Mouse (Mus musculus): ENCODE measurements at regions not wholly inside any gene's neighbourhood (a gene's known extent, or its start where the extent isn't known, plus 50 kb on each side); places are given as distances from the start of the nearest gene placed in this dataset.
A peak's percentile ranks its signal among the peaks of the same experiment; 100 is the strongest.

DNA sequence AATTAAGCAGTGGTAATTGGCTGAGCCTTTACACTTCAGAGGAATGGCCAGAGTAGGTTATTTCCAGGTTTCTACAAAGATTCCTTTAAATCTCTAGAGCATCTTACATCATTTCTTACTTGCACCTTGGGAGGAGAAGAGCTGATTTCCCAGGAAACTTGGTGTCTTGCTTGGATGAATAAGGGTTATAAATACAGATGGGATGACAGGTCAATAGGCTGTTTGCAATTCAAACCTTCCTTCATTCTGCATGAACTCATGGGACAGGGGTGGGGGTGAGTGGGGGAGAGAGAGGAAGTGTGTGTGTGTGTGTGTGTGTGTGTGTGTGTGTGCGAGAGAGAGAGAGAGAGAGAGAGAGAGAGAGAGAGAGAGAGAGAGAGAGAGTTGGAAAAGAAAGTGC, 186.4 kb upstream of the Tmpo start:
- dilution Hi-C loops (cut with MboI; ENCODE audit: extremely low pct_ligation_motif_present, extremely low pct_unique_long_range_greater_than_20kb, low sequenced_read_pairs) (no loop called here), in situ Hi-C loops (cut with MboI; ENCODE audit: low pct_ligation_motif_present, low pct_unique_long_range_greater_than_20kb, low sequenced_read_pairs) (no loop called here)

DNA sequence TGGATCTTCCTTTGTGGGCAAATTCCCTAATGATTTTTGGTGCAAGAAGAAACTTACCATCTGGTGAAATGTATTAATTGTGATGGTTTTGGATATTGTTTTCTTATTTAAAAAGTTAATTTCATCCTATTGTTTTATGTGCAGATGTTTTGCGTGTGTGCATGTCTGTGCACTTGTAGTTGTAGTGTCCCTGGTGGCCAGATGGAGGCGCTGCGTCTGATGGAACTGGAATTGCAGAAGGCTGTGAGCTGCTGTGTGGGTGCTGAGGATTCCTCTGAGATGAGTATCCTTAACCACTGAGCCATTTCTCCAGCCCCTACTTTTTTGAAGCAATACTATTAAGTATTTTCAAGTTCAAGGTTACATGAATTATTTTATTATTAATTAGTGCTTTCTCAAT, 181.5 kb upstream of the Tmpo start:
- no peaks in the 10 kb centered on the region for H3K27me3 ChIP-seq (replicated peaks)
- peak; percentile 12 for DNase-seq (ENCODE audit: extremely low read depth)
- H3K4me2 ChIP-seq (ENCODE audit: insufficient read depth, low read depth, poor library complexity, severe bottlenecking) = no peak overlapping the region
- H3K9ac ChIP-seq (ENCODE audit: insufficient read depth, low read depth) = no peak overlapping the region
- H3K4me3 ChIP-seq (replicated peaks in 1 of 3; ENCODE audit: low read depth in 2 of 3, low read length in 2 of 3, poor library complexity in 1 of 3) = no peak overlapping the region
- H3K79me2 ChIP-seq (replicated peaks; ENCODE audit: control insufficient read depth, extremely low read depth, insufficient read depth, poor library complexity, severe bottlenecking) = no peaks in the 10 kb centered on the region
- no peaks in the 10 kb centered on the region for H3K9me3 ChIP-seq (replicated peaks; ENCODE audit: low read length)
- H3K36me3 ChIP-seq (replicated peaks in 1 of 2; ENCODE audit: control insufficient read depth in 1 of 2, insufficient read depth in 1 of 2, low read length in 1 of 2) = no peaks in the 10 kb centered on the region
- dilution Hi-C loops (cut with MboI; ENCODE audit: extremely low pct_ligation_motif_present, extremely low pct_unique_long_range_greater_than_20kb, low sequenced_read_pairs) (no loop called here), in situ Hi-C loops (cut with MboI; ENCODE audit: low pct_ligation_motif_present, low pct_unique_long_range_greater_than_20kb, low sequenced_read_pairs) (no loop called here)
- H3K27ac ChIP-seq (ENCODE audit: insufficient read depth, low read depth) = no peak overlapping the region
- H3K4me1 ChIP-seq (ENCODE audit: control insufficient read depth in 1 of 2, insufficient read depth in 2 of 2) = peaks cover 0 to 2% of the 10 kb centered on the region in 2 experiments; a peak in 1 of 4 replicates
- TF ChIP-seq PAX5 (IDR thresholded peaks at IDR 0.05; ENCODE audit: low read length) = no peak
- no peak for TF ChIP-seq ELF1 (IDR thresholded peaks at IDR 0.05; ENCODE audit: low read depth, low read length)
- peak in 1 of 2 experiments; percentile 51; a peak in 3 of 4 replicates for TF ChIP-seq CTCF (conservative IDR thresholded peaks at IDR 0.05 in 1 of 2, IDR thresholded peaks at IDR 0.05 in 1 of 2; ENCODE audit: low read depth in 2 of 2, low read length in 2 of 2)

More for the DNA sequence above, 186.4 kb upstream of the Tmpo start:
- Histone ChIP-seq H3K4me2 (ENCODE audit: insufficient read depth, low read depth, poor library complexity, severe bottlenecking) (no peak overlapping the region), H3K27ac (ENCODE audit: insufficient read depth, low read depth) (no peak overlapping the region), H3K9me3 (replicated peaks; ENCODE audit: low read length) (no peaks in the 10 kb centered on the region), H3K9ac (ENCODE audit: insufficient read depth, low read depth) (no peak overlapping the region), H3K27me3 (replicated peaks) (no peaks in the 10 kb centered on the region), H3K36me3 (replicated peaks in 1 of 2; ENCODE audit: control insufficient read depth in 1 of 2, insufficient read depth in 1 of 2, low read length in 1 of 2) (no peaks in the 10 kb centered on the region), H3K4me3 (replicated peaks in 1 of 3; ENCODE audit: low read depth in 2 of 3, low read length in 2 of 3, poor library complexity in 1 of 3) (no peak overlapping the region), H3K4me1 (ENCODE audit: control insufficient read depth in 1 of 2, insufficient read depth in 2 of 2) (no peaks in the 10 kb centered on the region), H3K79me2 (replicated peaks; ENCODE audit: control insufficient read depth, extremely low read depth, insufficient read depth, poor library complexity, severe bottlenecking) (no peaks in the 10 kb centered on the region)
- TF ChIP-seq JUN (IDR thresholded peaks at IDR 0.05; ENCODE audit: insufficient read depth, low read depth, low read length) (no peak), MAX (IDR thresholded peaks at IDR 0.05; ENCODE audit: low read length) (no peak), CTCF (conservative IDR thresholded peaks at IDR 0.05 in 1 of 2, IDR thresholded peaks at IDR 0.05 in 1 of 2; ENCODE audit: low read depth in 2 of 2, low read length in 2 of 2) (no peak), NELFE (IDR thresholded peaks at IDR 0.05; ENCODE audit: low read depth, low read length) (no peak), GABPA (IDR thresholded peaks at IDR 0.05; ENCODE audit: insufficient replicate concordance, low read depth, low read length) (no peak), ETS1 (conservative IDR thresholded peaks at IDR 0.05; ENCODE audit: low read depth, low read length) (no peak), MAZ (IDR thresholded peaks at IDR 0.05; ENCODE audit: low read depth, low read length) (no peak), MYC (IDR thresholded peaks at IDR 0.05; ENCODE audit: low read depth, low read length) (no peak)
- DNase-seq (ENCODE audit: extremely low read depth) = no peak

DNA sequence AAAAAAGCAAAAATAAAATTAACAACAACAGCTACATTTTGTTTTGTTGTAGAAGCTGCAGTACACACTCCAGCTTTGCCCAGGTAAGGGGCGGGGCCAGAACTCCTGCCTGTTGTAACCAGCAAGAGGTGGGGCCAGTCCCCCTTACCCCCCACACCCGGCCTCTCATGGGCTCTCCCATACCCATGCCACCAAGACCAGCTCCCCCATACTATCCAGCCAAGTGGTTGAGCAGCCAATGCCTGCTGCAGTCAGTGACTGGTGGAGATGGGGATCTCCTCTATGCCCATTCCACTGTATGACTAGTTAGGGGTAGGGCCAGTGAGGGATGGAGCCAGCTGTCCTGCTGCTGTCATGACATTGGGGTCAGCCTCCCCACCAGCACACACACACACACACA, 180.5 kb upstream of the Tmpo start:
- Histone ChIP-seq H3K4me1 (ENCODE audit: control insufficient read depth in 1 of 2, insufficient read depth in 2 of 2) (peaks cover 0 to 2% of the 10 kb centered on the region in 2 experiments; a peak in 1 of 4 replicates), H3K9ac (ENCODE audit: insufficient read depth, low read depth) (no peak overlapping the region), H3K79me2 (replicated peaks; ENCODE audit: control insufficient read depth, extremely low read depth, insufficient read depth, poor library complexity, severe bottlenecking) (no peaks in the 10 kb centered on the region), H3K4me3 (replicated peaks in 1 of 3; ENCODE audit: low read depth in 2 of 3, low read length in 2 of 3, poor library complexity in 1 of 3) (no peak overlapping the region), H3K9me3 (replicated peaks; ENCODE audit: low read length) (no peaks in the 10 kb centered on the region), H3K36me3 (replicated peaks in 1 of 2; ENCODE audit: control insufficient read depth in 1 of 2, insufficient read depth in 1 of 2, low read length in 1 of 2) (no peaks in the 10 kb centered on the region), H3K27me3 (replicated peaks) (no peaks in the 10 kb centered on the region), H3K4me2 (ENCODE audit: insufficient read depth, low read depth, poor library complexity, severe bottlenecking) (no peak overlapping the region), H3K27ac (ENCODE audit: insufficient read depth, low read depth) (no peak overlapping the region)
- TF ChIP-seq NRF1 (IDR thresholded peaks at IDR 0.05; ENCODE audit: low read depth, low read length) (no peak), NELFE (IDR thresholded peaks at IDR 0.05; ENCODE audit: low read depth, low read length) (no peak), ZC3H11A (IDR thresholded peaks at IDR 0.05; ENCODE audit: low read depth, low read length) (no peak), PAX5 (IDR thresholded peaks at IDR 0.05; ENCODE audit: low read length) (no peak), POLR2A (IDR thresholded peaks at IDR 0.05; ENCODE audit: low read depth, low read length) (no peak), CHD1 (IDR thresholded peaks at IDR 0.05; ENCODE audit: low read depth, low read length) (no peak), MXI1 (IDR thresholded peaks at IDR 0.05; ENCODE audit: low read depth, low read length) (no peak), ETS1 (conservative IDR thresholded peaks at IDR 0.05; ENCODE audit: low read depth, low read length) (no peak), KAT2A (IDR thresholded peaks at IDR 0.05; ENCODE audit: insufficient replicate concordance, low read length) (no peak), GABPA (IDR thresholded peaks at IDR 0.05; ENCODE audit: insufficient replicate concordance, low read depth, low read length) (no peak), RCOR1 (conservative IDR thresholded peaks at IDR 0.05; ENCODE audit: low read depth, low read length) (no peak), ELF1 (IDR thresholded peaks at IDR 0.05; ENCODE audit: low read depth, low read length) (no peak)
- dilution Hi-C loops (cut with MboI; ENCODE audit: extremely low pct_ligation_motif_present, extremely low pct_unique_long_range_greater_than_20kb, low sequenced_read_pairs) = no loop called here
- DNase-seq (ENCODE audit: extremely low read depth) = no peak
- in situ Hi-C loops (cut with MboI; ENCODE audit: low pct_ligation_motif_present, low pct_unique_long_range_greater_than_20kb, low sequenced_read_pairs) = no loop called here
